Mouse (Mus musculus) heart, embryonic 12.5 days (tissue): ENCODE measurements at regions not wholly inside any gene's neighbourhood (a gene's known extent, or its start where the extent isn't known, plus 50 kb on each side); places are given as distances from the start of the nearest gene placed in this dataset.
"Not testable (repeated sequence)": the region's sequence is repeated elsewhere in the genome, so short reads cannot be mapped to it uniquely, and the experiment has no call there.

Source experiments
- ATAC-seq: fragments of 200-750 bp; cut with Nextera tagmentation; 2 replicates; pipeline ENCODE4 v1.8.0; 2017; ENCODE audit warnings: moderate TSS enrichment, moderate library complexity; ENCODE audit not compliant: insufficient number of reproducible peaks, low FRiP score
- H3K27ac ChIP-seq: fragments of 300-500 bp; sonication (generic); 2 replicates; pipeline ENCODE4 v1.5.1; 2016; ENCODE audit warnings: mild to moderate bottlenecking, moderate library complexity; ENCODE audit not compliant: poor library complexity, severe bottlenecking
- H3K27me3 ChIP-seq: fragments of 300-500 bp; sonication (generic); replicated peaks from 2 replicates; pipeline ENCODE4 v1.6.1; 2016; ENCODE audit warnings: mild to moderate bottlenecking, moderate library complexity
- H3K36me3 ChIP-seq: fragments of 300-500 bp; sonication (generic); 2 replicates; pipeline ENCODE4 v1.6.1; 2016; ENCODE audit warnings: mild to moderate bottlenecking, moderate library complexity
- H3K4me1 ChIP-seq: fragments of 300-500 bp; sonication (generic); replicated peaks from 2 replicates; pipeline ENCODE4 v1.6.1; 2016; ENCODE audit warnings: mild to moderate bottlenecking
- H3K4me2 ChIP-seq: fragments of 300-500 bp; sonication (generic); 2 replicates; pipeline ENCODE4 v1.6.1; 2016; ENCODE audit warnings: mild to moderate bottlenecking, moderate library complexity
- H3K4me3 ChIP-seq: fragments of 300-500 bp; sonication (generic); 2 replicates; pipeline ENCODE4 v1.5.1; 2016; ENCODE audit warnings: mild to moderate bottlenecking
- H3K9ac ChIP-seq: fragments of 300-500 bp; sonication (generic); 2 replicates; pipeline ENCODE4 v1.6.1; 2016; ENCODE audit warnings: mild to moderate bottlenecking, moderate library complexity
- H3K9me3 ChIP-seq: fragments of 300-500 bp; sonication (generic); replicated peaks from 2 replicates; pipeline ENCODE4 v1.6.1; 2016; ENCODE audit warnings: mild to moderate bottlenecking, moderate library complexity
- WGBS: fragments of 180-500 bp; shearing (Covaris S2); methylation state at CpG from one replicate; pipeline ENCODE4 v1.1.7; 2016; 5-methylcytosine and 5-hydroxymethylcytosine counted together

- H3K36me3 ChIP-seq, H3K4me1 ChIP-seq, ATAC-seq, H3K4me2 ChIP-seq, H3K4me3 ChIP-seq, H3K27ac ChIP-seq, H3K27me3 ChIP-seq, H3K9me3 ChIP-seq, H3K9ac ChIP-seq: not testable (repeated sequence)
- WGBS, result 79% methylated on average over 2 of the region's 3 CpGs
These were observed 77.5 kb downstream of the Gm15319 start for GRCm38 (mm10) chr8:20285523-20285922.

DNA sequence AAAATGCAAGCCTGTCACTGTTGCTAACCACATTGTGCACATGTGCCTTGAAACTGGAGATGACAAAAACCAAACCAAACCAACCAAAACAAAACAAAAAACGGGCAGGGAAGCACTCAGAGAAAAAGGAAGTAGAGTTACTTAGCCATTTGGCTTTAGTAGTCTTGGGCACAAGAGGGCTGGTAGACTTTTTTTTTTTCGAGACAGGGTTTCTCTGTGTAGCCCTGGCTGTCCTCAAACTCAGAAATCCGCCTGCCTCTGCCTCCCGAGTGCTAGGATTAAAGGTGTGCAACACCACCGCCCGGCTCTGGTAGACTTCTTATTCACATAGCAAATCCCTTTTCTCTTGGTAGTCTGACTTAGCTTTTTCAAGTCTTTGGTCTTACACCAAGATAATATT, 78.2 kb downstream of the Gm15319 start:
- H3K9ac ChIP-seq, H3K27me3 ChIP-seq, H3K36me3 ChIP-seq, H3K4me1 ChIP-seq, H3K4me2 ChIP-seq, H3K27ac ChIP-seq, ATAC-seq, H3K9me3 ChIP-seq, H3K4me3 ChIP-seq: not testable (repeated sequence)
- 75% methylated on average over 6 of the region's 6 CpGs for WGBS

- not testable (repeated sequence) for H3K9me3 ChIP-seq, ATAC-seq, H3K4me2 ChIP-seq, H3K36me3 ChIP-seq, H3K4me3 ChIP-seq, H3K27ac ChIP-seq, H3K4me1 ChIP-seq, H3K9ac ChIP-seq, H3K27me3 ChIP-seq
- 91% methylated on average over 1 of the region's 3 CpGs for WGBS
These were observed 79.9 kb downstream of the Gm15319 start for GRCm38 (mm10) chr8:20283141-20283540.

- H3K4me2 ChIP-seq, H3K9me3 ChIP-seq, H3K4me1 ChIP-seq, H3K27me3 ChIP-seq, H3K27ac ChIP-seq, H3K4me3 ChIP-seq, H3K36me3 ChIP-seq, ATAC-seq, H3K9ac ChIP-seq: not testable (repeated sequence)
- WGBS, result 93% methylated on average over 14 of the region's 14 CpGs
These were observed 81.7 kb downstream of the Gm15319 start for GRCm38 (mm10) chr8:20281201-20281887.

DNA sequence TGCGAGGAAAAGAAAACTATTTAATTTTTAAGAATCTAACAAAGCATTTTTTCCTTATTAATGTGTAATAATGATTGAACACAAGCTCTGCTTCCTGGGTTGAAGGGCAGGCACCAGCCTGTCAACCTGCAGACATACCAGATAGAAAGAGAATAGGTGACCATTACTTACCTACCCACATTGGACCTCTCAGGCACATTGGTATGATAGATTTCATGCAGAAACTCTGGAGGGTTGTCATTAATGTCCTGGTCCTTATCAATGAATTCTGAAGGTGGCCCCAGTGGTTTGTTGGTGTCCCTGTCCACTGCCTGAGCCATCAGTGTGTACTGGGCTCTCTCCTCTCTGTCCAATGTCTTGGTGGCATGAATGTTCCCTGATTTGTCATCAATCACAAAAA, 85.3 kb downstream of the Gm15319 start:
- not testable (repeated sequence) for H3K4me2 ChIP-seq, H3K36me3 ChIP-seq, H3K4me1 ChIP-seq, H3K27ac ChIP-seq, ATAC-seq, H3K4me3 ChIP-seq, H3K27me3 ChIP-seq, H3K9ac ChIP-seq, H3K9me3 ChIP-seq
- WGBS, result 89% methylated on average over 1 of the region's 1 CpGs

DNA sequence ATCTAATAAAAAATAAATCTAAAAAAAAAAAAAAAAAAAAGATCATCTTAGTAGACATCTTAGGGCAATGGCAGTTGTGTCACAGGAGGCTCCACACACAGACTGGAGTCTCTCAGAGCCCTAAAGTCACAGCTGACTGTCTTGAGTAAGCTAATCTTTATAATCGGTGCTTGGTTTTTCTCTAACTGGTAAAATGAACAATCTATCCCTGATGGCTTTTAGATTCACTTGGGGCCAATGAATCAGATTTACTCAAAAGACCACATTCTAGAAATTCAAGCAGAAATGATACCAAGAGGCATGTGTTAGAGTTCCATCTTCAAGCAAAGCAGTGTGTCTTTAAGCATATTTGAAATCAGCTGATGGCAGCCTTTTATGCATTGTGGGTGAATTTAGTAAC, 86.3 kb downstream of the Gm15319 start:
- not testable (repeated sequence) for H3K27me3 ChIP-seq, H3K4me1 ChIP-seq, H3K4me3 ChIP-seq, H3K9ac ChIP-seq, H3K36me3 ChIP-seq, H3K27ac ChIP-seq, H3K4me2 ChIP-seq, H3K9me3 ChIP-seq, ATAC-seq
- WGBS, result 80% methylated on average over 1 of the region's 1 CpGs

GRCm38 (mm10) chr8:20273844-20274243, 89.2 kb downstream of the Gm15319 start:
- 79% methylated on average over 4 of the region's 5 CpGs for WGBS
- not testable (repeated sequence) for H3K9ac ChIP-seq, H3K36me3 ChIP-seq, H3K4me3 ChIP-seq, H3K27ac ChIP-seq, H3K4me2 ChIP-seq, H3K27me3 ChIP-seq, ATAC-seq, H3K4me1 ChIP-seq, H3K9me3 ChIP-seq

- not testable (repeated sequence) for H3K36me3 ChIP-seq, H3K4me2 ChIP-seq, H3K4me3 ChIP-seq, H3K9me3 ChIP-seq, ATAC-seq, H3K27me3 ChIP-seq, H3K4me1 ChIP-seq, H3K9ac ChIP-seq, H3K27ac ChIP-seq
- WGBS, result 84% methylated on average over 14 of the region's 14 CpGs
These were observed 95.4 kb downstream of the Gm15319 start for GRCm38 (mm10) chr8:20267520-20268127.

GRCm38 (mm10) chr8:20266776-20267175, 96.2 kb downstream of the Gm15319 start:
- H3K4me1 ChIP-seq, H3K9ac ChIP-seq, H3K4me2 ChIP-seq, H3K27ac ChIP-seq, H3K27me3 ChIP-seq, ATAC-seq, H3K36me3 ChIP-seq, H3K4me3 ChIP-seq, H3K9me3 ChIP-seq: not testable (repeated sequence)
- 85% methylated on average over 3 of the region's 3 CpGs for WGBS

- H3K4me3 ChIP-seq, H3K4me2 ChIP-seq, ATAC-seq, H3K9me3 ChIP-seq, H3K27ac ChIP-seq, H3K4me1 ChIP-seq, H3K36me3 ChIP-seq, H3K27me3 ChIP-seq, H3K9ac ChIP-seq: not testable (repeated sequence)
- 79% methylated on average over 1 of the region's 1 CpGs for WGBS
These were observed 98.4 kb downstream of the Gm15319 start for GRCm38 (mm10) chr8:20264612-20265011.

DNA sequence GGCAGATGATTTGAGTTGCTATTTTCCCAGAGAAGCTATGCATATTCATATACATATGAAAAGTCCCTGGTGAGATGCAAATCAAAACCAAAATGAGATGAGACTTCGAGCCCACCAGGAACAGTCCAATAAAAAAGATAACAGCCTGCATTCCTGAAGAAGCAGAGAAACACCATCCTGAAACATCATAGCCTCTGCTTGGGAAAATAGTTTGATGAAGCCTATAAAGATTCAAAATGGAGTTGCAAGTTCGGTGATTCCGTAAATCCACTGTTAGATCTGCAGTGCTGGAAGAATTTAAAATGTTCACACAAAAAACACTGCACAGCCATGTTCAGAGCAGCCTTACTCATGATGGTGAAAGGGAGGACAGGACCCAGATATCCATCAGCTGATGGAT, 98.9 kb downstream of the Gm15319 start:
- not testable (repeated sequence) for H3K9ac ChIP-seq, H3K9me3 ChIP-seq, H3K27me3 ChIP-seq, H3K36me3 ChIP-seq, H3K4me1 ChIP-seq, H3K27ac ChIP-seq, ATAC-seq, H3K4me2 ChIP-seq, H3K4me3 ChIP-seq
- WGBS, result 78% methylated on average over 3 of the region's 3 CpGs
